Mouse (Mus musculus): ENCODE measurements at regions not wholly inside any gene's neighbourhood (a gene's known extent, or its start where the extent isn't known, plus 50 kb on each side); places are given as distances from the start of the nearest gene placed in this dataset.

- Histone ChIP-seq H3K4me2 (no peak overlapping the region), H3K4me1 (peaks cover 4% of the 10 kb centered on the region; the same call in 1 of the 2 replicates)
- WGBS = 91% methylated on average over 3 of the region's 3 CpGs
Observed at GRCm38 (mm10) chr7:40381244-40381643, 516.9 kb upstream of the Vstm2b start.

GRCm38 (mm10) chr7:40388152-40388551 lies 510.0 kb upstream of the Vstm2b start:
- no peak overlapping the region for H3K4me3 ChIP-seq
- no peak for ATAC-seq
- H3K4me1 ChIP-seq = peaks cover 28% of the 10 kb centered on the region
- H3K4me2 ChIP-seq = no peak overlapping the region
- H3K9ac ChIP-seq = no peak overlapping the region
- H3K27me3 ChIP-seq = no peaks in the 10 kb centered on the region
- no peak overlapping the region for H3K27ac ChIP-seq
- no peaks in the 10 kb centered on the region for H3K36me3 ChIP-seq (ENCODE audit: poor library complexity, severe bottlenecking)
- WGBS = 86% methylated on average over 5 of the region's 5 CpGs
- no peaks in the 10 kb centered on the region for H3K9me3 ChIP-seq (replicated peaks)

More at GRCm38 (mm10) chr7:40381244-40381643, 516.9 kb upstream of the Vstm2b start:
- Histone ChIP-seq H3K36me3 (ENCODE audit: poor library complexity, severe bottlenecking) (no peaks in the 10 kb centered on the region), H3K4me3 (no peak overlapping the region), H3K27ac (no peak overlapping the region), H3K9ac (no peak overlapping the region), H3K9me3 (replicated peaks) (no peaks in the 10 kb centered on the region), H3K27me3 (no peaks in the 10 kb centered on the region)
- ATAC-seq = no peak

- no peak overlapping the region for H3K4me3 ChIP-seq
- no peaks in the 10 kb centered on the region for H3K27me3 ChIP-seq
- WGBS = 46% methylated on average over 3 of the region's 3 CpGs
- no peaks in the 10 kb centered on the region for H3K36me3 ChIP-seq (ENCODE audit: poor library complexity, severe bottlenecking)
- no peak overlapping the region for H3K4me2 ChIP-seq
- no peak for ATAC-seq
- no peak overlapping the region for H3K27ac ChIP-seq
- peaks cover 29% of the 10 kb centered on the region for H3K4me1 ChIP-seq
- H3K9me3 ChIP-seq (replicated peaks) = no peaks in the 10 kb centered on the region
- no peak overlapping the region for H3K9ac ChIP-seq
Observed at GRCm38 (mm10) chr7:40389795-40390194, 508.3 kb upstream of the Vstm2b start.

- no peak overlapping the region for H3K4me3 ChIP-seq
- 0% methylated on average over 3 of the region's 3 CpGs for WGBS
Observed at GRCm38 (mm10) chr7:40390927-40391326, 507.2 kb upstream of the Vstm2b start.

GRCm38 (mm10) chr7:40391626-40392025 lies 506.5 kb upstream of the Vstm2b start:
- H3K4me2 ChIP-seq = no peak overlapping the region
- peaks cover 29% of the 10 kb centered on the region for H3K4me1 ChIP-seq
- ATAC-seq = peak; percentile 44
- no peak overlapping the region for H3K9ac ChIP-seq
- no peaks in the 10 kb centered on the region for H3K36me3 ChIP-seq (ENCODE audit: poor library complexity, severe bottlenecking)
- no peaks in the 10 kb centered on the region for H3K27me3 ChIP-seq
- H3K9me3 ChIP-seq (replicated peaks) = no peaks in the 10 kb centered on the region
- peak overlapping the region; percentile 89 for H3K27ac ChIP-seq
- H3K4me3 ChIP-seq = no peak overlapping the region
- 33% methylated on average over 3 of the region's 3 CpGs for WGBS

More at GRCm38 (mm10) chr7:40390927-40391326, 507.2 kb upstream of the Vstm2b start:
- Histone ChIP-seq H3K4me2 (no peak overlapping the region), H3K27ac (peak overlapping the region; percentile 89), H3K9me3 (replicated peaks) (no peaks in the 10 kb centered on the region), H3K4me1 (peaks cover 29% of the 10 kb centered on the region), H3K9ac (no peak overlapping the region), H3K36me3 (ENCODE audit: poor library complexity, severe bottlenecking) (no peaks in the 10 kb centered on the region), H3K27me3 (no peaks in the 10 kb centered on the region)
- ATAC-seq = no peak

GRCm38 (mm10) chr7:40392207-40392606 lies 505.9 kb upstream of the Vstm2b start:
- H3K27me3 ChIP-seq = no peaks in the 10 kb centered on the region
- peak overlapping the region; percentile 89 for H3K27ac ChIP-seq
- no peak overlapping the region for H3K4me2 ChIP-seq
- H3K4me3 ChIP-seq = no peak overlapping the region
- H3K36me3 ChIP-seq (ENCODE audit: poor library complexity, severe bottlenecking) = no peaks in the 10 kb centered on the region
- no peaks in the 10 kb centered on the region for H3K9me3 ChIP-seq (replicated peaks)
- H3K4me1 ChIP-seq = peaks cover 29% of the 10 kb centered on the region
- WGBS = 8% methylated on average over 3 of the region's 3 CpGs
- no peak overlapping the region for H3K9ac ChIP-seq
- ATAC-seq = peak; percentile 95

- Histone ChIP-seq H3K4me1 (peaks cover 29% of the 10 kb centered on the region), H3K9me3 (replicated peaks) (no peaks in the 10 kb centered on the region), H3K27me3 (no peaks in the 10 kb centered on the region), H3K4me2 (no peak overlapping the region), H3K9ac (no peak overlapping the region), H3K4me3 (no peak overlapping the region), H3K27ac (peak overlapping the region; percentile 89), H3K36me3 (ENCODE audit: poor library complexity, severe bottlenecking) (no peaks in the 10 kb centered on the region)
- 71% methylated on average over 1 of the region's 1 CpGs for WGBS
- ATAC-seq = peak; percentile 39
Observed at GRCm38 (mm10) chr7:40392699-40393098, 505.4 kb upstream of the Vstm2b start.

- Histone ChIP-seq H3K27ac (no peak overlapping the region), H3K4me1 (0 out of 2 replicates have a peak, but pooled peaks cover 6% of the 10 kb centered on the region), H3K27me3 (no peaks in the 10 kb centered on the region), H3K9me3 (replicated peaks) (no peaks in the 10 kb centered on the region), H3K9ac (no peak overlapping the region), H3K36me3 (ENCODE audit: poor library complexity, severe bottlenecking) (no peaks in the 10 kb centered on the region), H3K4me3 (no peak overlapping the region), H3K4me2 (no peak overlapping the region)
- 53% methylated on average over 5 of the region's 5 CpGs for WGBS
- no peak for ATAC-seq
Observed at GRCm38 (mm10) chr7:40398266-40398665, 499.9 kb upstream of the Vstm2b start.

GRCm38 (mm10) chr7:40419332-40419731 lies 478.8 kb upstream of the Vstm2b start:
- no peaks in the 10 kb centered on the region for H3K9me3 ChIP-seq (replicated peaks)
- no peaks in the 10 kb centered on the region for H3K36me3 ChIP-seq (ENCODE audit: poor library complexity, severe bottlenecking)
- no peak overlapping the region for H3K9ac ChIP-seq
- H3K4me2 ChIP-seq = no peak overlapping the region
- H3K27me3 ChIP-seq = no peaks in the 10 kb centered on the region
- no peak overlapping the region for H3K27ac ChIP-seq
- 75% methylated on average over 2 of the region's 2 CpGs for WGBS
- ATAC-seq = no peak
- no peak overlapping the region for H3K4me3 ChIP-seq
- no peaks in the 10 kb centered on the region for H3K4me1 ChIP-seq

- Histone ChIP-seq H3K36me3 (ENCODE audit: poor library complexity, severe bottlenecking) (no peaks in the 10 kb centered on the region), H3K9me3 (replicated peaks) (no peaks in the 10 kb centered on the region), H3K27ac (no peak overlapping the region), H3K4me1 (no peaks in the 10 kb centered on the region), H3K4me2 (no peak overlapping the region), H3K27me3 (no peaks in the 10 kb centered on the region), H3K9ac (no peak overlapping the region), H3K4me3 (no peak overlapping the region)
- 60% methylated on average over 4 of the region's 4 CpGs for WGBS
- ATAC-seq = no peak
Observed at GRCm38 (mm10) chr7:40422125-40422524, 476.0 kb upstream of the Vstm2b start.

GRCm38 (mm10) chr7:40429416-40429815 lies 468.7 kb upstream of the Vstm2b start:
- WGBS = 93% methylated on average over 2 of the region's 2 CpGs

GRCm38 (mm10) chr7:40433906-40434305 lies 464.2 kb upstream of the Vstm2b start:
- no peaks in the 10 kb centered on the region for H3K36me3 ChIP-seq (ENCODE audit: poor library complexity, severe bottlenecking)
- H3K4me3 ChIP-seq = no peak overlapping the region
- H3K27ac ChIP-seq = no peak overlapping the region
- H3K9me3 ChIP-seq (replicated peaks) = no peaks in the 10 kb centered on the region
- H3K27me3 ChIP-seq = no peaks in the 10 kb centered on the region
- 75% methylated on average over 2 of the region's 2 CpGs for WGBS
- no peak overlapping the region for H3K4me2 ChIP-seq
- H3K4me1 ChIP-seq = no peaks in the 10 kb centered on the region
- H3K9ac ChIP-seq = no peak overlapping the region
- ATAC-seq = no peak

More at GRCm38 (mm10) chr7:40429416-40429815, 468.7 kb upstream of the Vstm2b start:
- Histone ChIP-seq H3K4me3 (no peak overlapping the region), H3K36me3 (ENCODE audit: poor library complexity, severe bottlenecking) (no peaks in the 10 kb centered on the region), H3K27ac (no peak overlapping the region), H3K4me2 (no peak overlapping the region), H3K9ac (no peak overlapping the region), H3K9me3 (replicated peaks) (no peaks in the 10 kb centered on the region), H3K4me1 (no peaks in the 10 kb centered on the region), H3K27me3 (no peaks in the 10 kb centered on the region)
- ATAC-seq = no peak

GRCm38 (mm10) chr7:40441128-40441527 lies 457.0 kb upstream of the Vstm2b start:
- WGBS = 18% methylated on average over 1 of the region's 1 CpGs
- no peaks in the 10 kb centered on the region for H3K4me1 ChIP-seq
- H3K9ac ChIP-seq = no peak overlapping the region
- no peak for ATAC-seq
- no peak overlapping the region for H3K4me2 ChIP-seq
- H3K4me3 ChIP-seq = no peak overlapping the region
- H3K27ac ChIP-seq = no peak overlapping the region
- no peaks in the 10 kb centered on the region for H3K27me3 ChIP-seq
- no peaks in the 10 kb centered on the region for H3K9me3 ChIP-seq (replicated peaks)
- no peaks in the 10 kb centered on the region for H3K36me3 ChIP-seq (ENCODE audit: poor library complexity, severe bottlenecking)

Data from forebrain, embryonic 13.5 days (tissue).